Mouse (Mus musculus) thymus, adult 2 months (tissue): Measurements from ENCODE around the gene Gm10197. TPM values are rescaled to one million over a fixed set of nuclear protein-coding genes. Genes with fewer than 3 reads are reported as not detected.

ENCODE experiments used
- DNase-seq: peaks from one replicate; pipeline ENCODE4 v3.0.0; 2021
- H3K27ac ChIP-seq: fragments of 200-500 bp; 2 replicates; pipeline ENCODE4 v1.5.1; 2012; ENCODE audit warnings: low read length, control low read depth; ENCODE audit not compliant: control insufficient read depth, insufficient read depth
- H3K27me3 ChIP-seq: fragments of 200-500 bp; 2 replicates; pipeline ENCODE4 v1.6.1; 2012; ENCODE audit warnings: mild to moderate bottlenecking, low read length, moderate library complexity, mixed read lengths; ENCODE audit not compliant: control insufficient read depth, insufficient read depth
- H3K36me3 ChIP-seq: fragments of 200-500 bp; 2 replicates; pipeline ENCODE4 v1.6.1; 2012; ENCODE audit warnings: mild to moderate bottlenecking, low read length, moderate library complexity; ENCODE audit not compliant: control insufficient read depth, insufficient read depth
- H3K4me1 ChIP-seq: fragments of 200-500 bp; replicated peaks from 2 replicates; pipeline ENCODE4 v1.6.1; 2012; ENCODE audit warnings: low read length; ENCODE audit not compliant: control insufficient read depth, insufficient read depth
- H3K4me3 ChIP-seq: fragments of 200-500 bp; 2 replicates; pipeline ENCODE4 v1.5.1; 2012; ENCODE audit warnings: mild to moderate bottlenecking, low read length, control low read depth, moderate library complexity; ENCODE audit not compliant: control insufficient read depth, insufficient read depth
- CTCF ChIP-seq: fragments of 200-500 bp; IDR thresholded peaks from 2 replicates; pipeline ENCODE4 v1.5.1; 2012; ENCODE audit warnings: mild to moderate bottlenecking, control low read depth, low read length, moderate library complexity, borderline replicate concordance; ENCODE audit not compliant: control insufficient read depth, poor library complexity, insufficient read depth; ENCODE audit errors: extremely low read depth
- POLR2A ChIP-seq: fragments of 200-500 bp; IDR thresholded peaks from 2 replicates; pipeline ENCODE4 v1.6.1; 2012; ENCODE audit warnings: mild to moderate bottlenecking, low read length, control low read depth, moderate library complexity; ENCODE audit not compliant: control insufficient read depth, poor library complexity, insufficient read depth; ENCODE audit errors: extremely low read depth
- WGBS: fragments of 180-500 bp; shearing (Covaris S2); methylation state at CpG from one replicate; pipeline ENCODE4 v1.1.7; 2018; 5-methylcytosine and 5-hydroxymethylcytosine counted together
- polyA plus RNA-seq: library from polyadenylated mRNA; depleted of rRNA; stranded (reverse); fragments of >200 nt; gene quantifications from 2 replicates; pipeline ENCODE4 v1.2.3, GENCODE M21; 2012

Gm10197 gene
- polyA plus RNA-seq, 1 experiment, result not detected

DNA sequence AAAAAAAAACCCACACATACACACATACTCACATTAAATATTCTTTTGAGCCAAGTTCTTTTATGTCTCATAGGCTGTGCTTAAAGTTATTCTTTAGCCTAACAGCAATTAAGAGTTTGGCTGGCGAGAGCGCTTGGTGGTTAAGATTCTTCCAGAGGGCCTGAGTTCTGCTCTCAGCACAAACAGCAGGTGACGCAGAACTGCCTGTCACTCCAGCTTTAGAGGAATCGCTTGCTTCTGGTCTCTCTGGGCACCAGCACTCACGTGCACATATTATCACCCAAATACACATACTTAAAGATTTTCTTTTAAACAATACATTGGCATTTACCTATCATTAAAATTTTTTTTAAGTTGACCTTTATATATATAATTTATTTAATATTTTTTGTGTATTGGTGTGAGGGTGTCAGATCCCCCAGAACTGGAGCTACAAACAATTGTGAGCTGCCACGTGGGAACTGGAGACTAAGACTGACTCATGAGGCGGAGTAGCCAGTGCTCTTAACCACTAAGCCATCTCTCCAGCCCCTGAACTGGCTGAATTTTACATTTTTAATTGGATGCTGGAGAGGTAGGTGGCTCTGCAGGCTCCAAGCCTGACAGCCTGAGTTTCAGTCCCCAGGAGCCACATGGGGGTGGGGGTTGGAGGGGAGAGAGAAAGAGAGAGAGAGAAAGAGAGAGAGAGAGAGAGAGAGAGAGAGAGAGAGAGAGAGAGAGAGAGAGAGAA is 17.1 kb downstream of the Gm10197 start:
- DNase-seq, result no peak
- no peaks in the 10 kb centered on the region for H3K27me3 ChIP-seq
- TF ChIP-seq POLR2A (no peak), CTCF (no peak)
- no peak overlapping the region for H3K4me3 ChIP-seq
- peaks cover 7% of the 10 kb centered on the region for H3K4me1 ChIP-seq
- no peaks in the 10 kb centered on the region for H3K36me3 ChIP-seq
- H3K27ac ChIP-seq, result no peak overlapping the region
- 95% methylated on average over 7 of the region's 7 CpGs for WGBS

DNA sequence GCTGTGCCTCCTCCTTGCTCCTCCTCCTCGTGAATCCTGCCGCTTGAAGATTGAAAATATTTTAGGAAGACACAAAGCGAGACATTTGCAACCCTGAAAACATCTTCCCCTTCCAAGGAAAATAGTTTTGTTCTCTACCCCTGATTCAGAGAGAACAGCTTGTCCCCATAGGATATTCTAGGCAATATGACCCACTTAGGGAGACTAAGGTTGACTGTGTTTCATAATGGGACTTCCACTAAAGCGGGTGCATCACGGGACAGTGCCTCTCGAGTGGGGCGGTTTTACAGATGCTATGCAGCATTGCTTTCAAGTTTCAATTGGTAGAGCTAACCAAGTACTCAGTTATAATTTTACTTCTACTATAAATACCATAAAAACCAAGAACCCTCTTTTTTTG is 17.7 kb downstream of the Gm10197 start:
- DNase-seq, result no peak
- H3K4me3 ChIP-seq, result no peak overlapping the region
- WGBS, result 94% methylated on average over 7 of the region's 7 CpGs
- H3K36me3 ChIP-seq, result no peaks in the 10 kb centered on the region
- TF ChIP-seq POLR2A, result no peak
- no peak for TF ChIP-seq CTCF
- H3K27me3 ChIP-seq, result no peaks in the 10 kb centered on the region
- no peak overlapping the region for H3K27ac ChIP-seq
- peaks cover 7% of the 10 kb centered on the region for H3K4me1 ChIP-seq

DNA sequence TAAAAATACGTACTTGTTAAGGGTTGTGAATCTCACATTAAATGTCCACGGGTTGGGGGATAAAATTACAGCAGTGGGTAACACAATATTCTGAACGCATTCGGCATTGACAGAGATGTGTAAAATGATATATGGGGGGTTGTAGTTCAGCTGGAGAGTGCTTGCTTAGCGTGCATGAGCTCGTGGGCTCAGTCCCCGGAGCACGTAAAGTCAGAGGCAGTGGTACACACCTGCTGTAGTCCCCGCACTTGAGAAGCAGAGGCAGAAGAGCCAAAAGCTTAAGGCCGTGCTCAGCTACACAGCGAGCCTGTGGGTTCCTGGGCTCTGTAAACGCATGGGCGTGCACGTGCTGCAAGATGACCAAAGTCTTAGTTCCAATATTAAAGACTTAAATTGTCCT is 25.8 kb downstream of the Gm10197 start:
- Histone ChIP-seq H3K27me3 (no peaks in the 10 kb centered on the region), H3K36me3 (0 out of 2 replicates have a peak, but pooled peaks cover 4% of the 10 kb centered on the region), H3K4me1 (no peaks in the 10 kb centered on the region), H3K4me3 (no peak overlapping the region), H3K27ac (no peak overlapping the region)
- TF ChIP-seq POLR2A, result no peak
- TF ChIP-seq CTCF, result no peak
- WGBS, result 94% methylated on average over 14 of the region's 14 CpGs
- DNase-seq, result no peak

GRCm38 (mm10) chr19:53344062-53344461 is 27.5 kb downstream of the Gm10197 start:
- Histone ChIP-seq H3K4me3 (no peak overlapping the region), H3K36me3 (0 out of 2 replicates have a peak, but pooled peaks cover 4% of the 10 kb centered on the region), H3K27me3 (no peaks in the 10 kb centered on the region), H3K27ac (no peak overlapping the region), H3K4me1 (no peaks in the 10 kb centered on the region)
- WGBS, result 97% methylated on average over 16 of the region's 16 CpGs
- no peak for DNase-seq
- no peak for TF ChIP-seq POLR2A
- no peak for TF ChIP-seq CTCF

DNA sequence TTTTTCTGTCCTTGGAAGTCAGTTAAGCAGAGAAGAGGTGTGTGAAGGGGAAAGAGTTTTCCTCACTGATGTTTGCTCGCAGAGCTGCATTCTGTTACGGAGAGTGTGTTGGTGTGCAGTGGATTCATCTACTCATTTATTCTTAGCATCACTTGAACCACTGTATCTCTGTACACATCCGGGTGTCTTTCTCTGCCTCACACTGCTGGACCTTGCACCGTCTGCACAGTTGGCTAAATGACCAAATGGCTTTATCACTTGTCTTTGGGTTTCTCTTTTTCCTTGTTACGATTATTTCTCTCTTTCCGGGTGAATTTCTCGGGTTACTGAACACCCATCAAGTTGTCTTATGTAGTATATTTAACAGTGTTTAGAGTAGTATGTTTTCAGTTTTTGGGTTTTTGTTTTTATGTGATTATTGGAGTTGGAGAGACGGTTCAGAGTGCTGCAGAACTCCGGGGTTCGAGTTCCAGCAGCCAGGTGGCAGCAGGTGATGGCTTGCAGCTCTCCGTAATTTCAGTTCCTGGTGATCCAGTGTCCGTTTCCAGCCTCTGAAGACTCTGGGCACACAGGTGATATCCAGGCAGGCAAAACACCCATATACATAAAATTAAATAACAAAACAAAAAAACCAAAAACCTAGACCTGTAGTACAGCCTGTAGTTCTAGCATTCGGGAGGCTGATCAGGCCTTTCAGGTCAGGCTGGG is 28.2 kb downstream of the Gm10197 start:
- TF ChIP-seq POLR2A, result no peak
- TF ChIP-seq CTCF, result no peak
- no peaks in the 10 kb centered on the region for H3K27me3 ChIP-seq
- 0 out of 2 replicates have a peak, but pooled peaks cover 4% of the 10 kb centered on the region for H3K36me3 ChIP-seq
- no peak for DNase-seq
- H3K4me1 ChIP-seq, result no peaks in the 10 kb centered on the region
- H3K4me3 ChIP-seq, result no peak overlapping the region
- WGBS, result 93% methylated on average over 13 of the region's 13 CpGs
- no peak overlapping the region for H3K27ac ChIP-seq

- no peaks in the 10 kb centered on the region for H3K27me3 ChIP-seq
- no peak overlapping the region for H3K4me3 ChIP-seq
- no peak overlapping the region for H3K27ac ChIP-seq
- WGBS, result 48% methylated on average over 6 of the region's 6 CpGs
- TF ChIP-seq POLR2A, result no peak
- TF ChIP-seq CTCF, result no peak
- H3K36me3 ChIP-seq, result 0 out of 2 replicates have a peak, but pooled peaks cover 2% of the 10 kb centered on the region
- no peaks in the 10 kb centered on the region for H3K4me1 ChIP-seq
- no peak for DNase-seq
Observed at GRCm38 (mm10) chr19:53340423-53340822, 31.1 kb downstream of the Gm10197 start.

DNA sequence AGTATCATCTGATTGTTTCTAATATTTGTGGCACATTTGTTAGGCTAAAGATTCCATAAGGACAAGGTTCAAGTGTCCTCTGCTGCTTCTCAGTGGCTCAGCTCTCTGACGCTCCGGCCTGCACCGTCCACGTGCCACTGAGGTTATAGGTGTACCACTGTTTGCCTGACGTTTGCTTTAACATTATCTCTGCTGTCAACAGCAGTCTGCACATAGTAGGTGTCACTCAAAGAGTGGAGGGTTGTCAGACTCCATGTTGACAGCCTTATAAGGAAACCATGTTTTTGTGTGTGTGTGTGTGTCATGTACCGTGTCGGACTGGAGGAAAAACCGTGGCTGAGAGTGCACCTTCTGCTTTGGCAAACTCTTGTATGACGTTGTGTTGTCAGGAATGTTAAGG is 36.3 kb downstream of the Gm10197 start:
- H3K4me3 ChIP-seq, result no peak overlapping the region
- no peak for DNase-seq
- TF ChIP-seq POLR2A, result no peak
- no peak for TF ChIP-seq CTCF
- no peak overlapping the region for H3K27ac ChIP-seq
- peaks cover 11% of the 10 kb centered on the region; the same call in 1 of the 2 replicates for H3K36me3 ChIP-seq
- H3K4me1 ChIP-seq, result peaks cover 4% of the 10 kb centered on the region
- no peaks in the 10 kb centered on the region for H3K27me3 ChIP-seq
- WGBS, result 96% methylated on average over 9 of the region's 9 CpGs
